Mouse (Mus musculus) urinary bladder, postnatal 25 days (tissue): ENCODE results near the gene Arcn1.
A peak's percentile ranks its signal among the peaks of the same experiment; 100 is the strongest.

Experiments
- DNase-seq: peaks from one replicate; pipeline ENCODE4 v3.0.0; 2022; ENCODE audit warnings: low spot score

Arcn1 gene

GRCm38 (mm10) chr9:44745371-44745770, 22.3 kb downstream of the Arcn1 start:
- DNase-seq = no peak

GRCm38 (mm10) chr9:44740663-44741192, 26.9 kb downstream of the Arcn1 start:
- no peak for DNase-seq

- DNase-seq = no peak
Measured at GRCm38 (mm10) chr9:44737240-44737949, 30.2 kb downstream of the Arcn1 start.

- DNase-seq = no peak
Measured at GRCm38 (mm10) chr9:44736301-44736700, 31.3 kb downstream of the Arcn1 start.

- no peak for DNase-seq
Measured at GRCm38 (mm10) chr9:44735886-44736285, 31.8 kb downstream of the Arcn1 start.

GRCm38 (mm10) chr9:44734524-44735494, 32.8 kb downstream of the Arcn1 start, which contains the start of gene Phldb1:
Gene Phldb1, minus strand, starts transcription at chr9:44735198.
- DNase-seq = peak; percentile 62

- DNase-seq = peak; percentile 68
Measured at GRCm38 (mm10) chr9:44733671-44734523, 33.7 kb downstream of the Arcn1 start.

- DNase-seq = no peak
Measured at GRCm38 (mm10) chr9:44732921-44733530, 34.6 kb downstream of the Arcn1 start.

- DNase-seq = no peak
Measured at GRCm38 (mm10) chr9:44732130-44732549, 35.5 kb downstream of the Arcn1 start.

GRCm38 (mm10) chr9:44727441-44727840, 40.2 kb downstream of the Arcn1 start:
- no peak for DNase-seq

GRCm38 (mm10) chr9:44726431-44727146, 41.1 kb downstream of the Arcn1 start:
- no peak for DNase-seq

GRCm38 (mm10) chr9:44724665-44725064, 43.0 kb downstream of the Arcn1 start:
- DNase-seq = no peak

GRCm38 (mm10) chr9:44724223-44724622, 43.4 kb downstream of the Arcn1 start:
- DNase-seq = no peak

- DNase-seq = no peak
Measured at GRCm38 (mm10) chr9:44723521-44724041, 44.1 kb downstream of the Arcn1 start.

- no peak for DNase-seq
Measured at GRCm38 (mm10) chr9:44723008-44723407, 44.6 kb downstream of the Arcn1 start.

- no peak for DNase-seq
Measured at GRCm38 (mm10) chr9:44722575-44722974, 45.1 kb downstream of the Arcn1 start.

- DNase-seq = no peak
Measured at GRCm38 (mm10) chr9:44721877-44722186, 45.8 kb downstream of the Arcn1 start.

- DNase-seq = peak; percentile 85
Measured at GRCm38 (mm10) chr9:44721154-44721876, 46.3 kb downstream of the Arcn1 start.

- DNase-seq = no peak
Measured at GRCm38 (mm10) chr9:44720358-44721153, 47.1 kb downstream of the Arcn1 start.
